Mouse (Mus musculus): ENCODE measurements at regions not wholly inside any gene's neighbourhood (a gene's known extent, or its start where the extent isn't known, plus 50 kb on each side); places are given as distances from the start of the nearest gene placed in this dataset.
"Not testable (repeated sequence)": the region's sequence is repeated elsewhere in the genome, so short reads cannot be mapped to it uniquely, and the experiment has no call there.

- intact Hi-C loops (cut with DNase I); DNase-seq (ENCODE audit: low spot score in 2 of 2): not testable (repeated sequence)
These were observed 535.8 kb downstream of the Mat2b start for GRCm38 (mm10) chr11:40159161-40159560.

GRCm38 (mm10) chr11:40149312-40149711 is 545.7 kb downstream of the Mat2b start:
- peak; percentile 51 to 82 for DNase-seq (ENCODE audit: low spot score in 2 of 2)
- intact Hi-C loops (cut with DNase I): loop anchor here (2.0 kb wide), 1 partner anchor 561 kb away; no protein-coding TSS in a partner anchor

- DNase-seq (ENCODE audit: low spot score in 2 of 2): no peak
- intact Hi-C loops (cut with DNase I): no loop called here
These were observed 557.2 kb downstream of the Mat2b start for GRCm38 (mm10) chr11:40137803-40138202.

GRCm38 (mm10) chr11:40102613-40103012 is 592.4 kb downstream of the Mat2b start:
- peak; percentile 4 to 7 for DNase-seq (ENCODE audit: low spot score in 2 of 2)
- intact Hi-C loops (cut with DNase I): no loop called here

GRCm38 (mm10) chr11:40074317-40074716 is 620.7 kb downstream of the Mat2b start:
- DNase-seq (ENCODE audit: low spot score in 2 of 2): no peak
- intact Hi-C loops (cut with DNase I): no loop called here

- no peak for DNase-seq (ENCODE audit: low spot score in 2 of 2)
- intact Hi-C loops (cut with DNase I): no loop called here
These were observed 644.5 kb downstream of the Mat2b start for GRCm38 (mm10) chr11:40050503-40050902.

- DNase-seq (ENCODE audit: low spot score in 2 of 2): peak in 1 of 2 experiments; percentile 10
- intact Hi-C loops (cut with DNase I): no loop called here
These were observed 667.5 kb downstream of the Mat2b start for GRCm38 (mm10) chr11:40027511-40027910.

GRCm38 (mm10) chr11:39999483-39999882 is 695.5 kb downstream of the Mat2b start:
- intact Hi-C loops (cut with DNase I): no loop called here

GRCm38 (mm10) chr11:39998612-39999011 is 696.4 kb downstream of the Mat2b start:
- intact Hi-C loops (cut with DNase I): no loop called here
- DNase-seq (ENCODE audit: low spot score in 2 of 2): no peak

More at GRCm38 (mm10) chr11:39999483-39999882, 695.5 kb downstream of the Mat2b start:
- no peak for DNase-seq (ENCODE audit: low spot score in 2 of 2)

GRCm38 (mm10) chr11:39972585-39972984 is 722.4 kb downstream of the Mat2b start:
- intact Hi-C loops (cut with DNase I): no loop called here
- peak in 1 of 2 experiments; percentile 4 for DNase-seq (ENCODE audit: low spot score in 2 of 2)

GRCm38 (mm10) chr11:39963705-39964104 is 731.3 kb downstream of the Mat2b start:
- intact Hi-C loops (cut with DNase I): no loop called here
- no peak for DNase-seq (ENCODE audit: low spot score in 2 of 2)

- no peak for DNase-seq (ENCODE audit: low spot score in 2 of 2)
- intact Hi-C loops (cut with DNase I): no loop called here
These were observed 740.6 kb downstream of the Mat2b start for GRCm38 (mm10) chr11:39954426-39954825.

GRCm38 (mm10) chr11:39944196-39944595 is 750.8 kb downstream of the Mat2b start:
- intact Hi-C loops (cut with DNase I): no loop called here

GRCm38 (mm10) chr11:39934216-39934615 is 760.8 kb downstream of the Mat2b start:
- DNase-seq (ENCODE audit: low spot score in 2 of 2): no peak
- intact Hi-C loops (cut with DNase I): no loop called here

More at GRCm38 (mm10) chr11:39944196-39944595, 750.8 kb downstream of the Mat2b start:
- no peak for DNase-seq (ENCODE audit: low spot score in 2 of 2)

- DNase-seq (ENCODE audit: low spot score in 2 of 2): no peak
- intact Hi-C loops (cut with DNase I): no loop called here
These were observed 771.0 kb downstream of the Mat2b start for GRCm38 (mm10) chr11:39923977-39924527.

- no peak for DNase-seq (ENCODE audit: low spot score in 2 of 2)
- intact Hi-C loops (cut with DNase I): no loop called here
These were observed 777.2 kb downstream of the Mat2b start for GRCm38 (mm10) chr11:39917716-39918347.

- no peak for DNase-seq (ENCODE audit: low spot score in 2 of 2)
- intact Hi-C loops (cut with DNase I): no loop called here
These were observed 795.3 kb downstream of the Mat2b start for GRCm38 (mm10) chr11:39899644-39900225.

GRCm38 (mm10) chr11:39883305-39883704 is 811.7 kb downstream of the Mat2b start:
- DNase-seq (ENCODE audit: low spot score in 2 of 2): no peak
- intact Hi-C loops (cut with DNase I): no loop called here

GRCm38 (mm10) chr11:39868451-39868979 is 826.5 kb downstream of the Mat2b start:
- DNase-seq (ENCODE audit: low spot score in 2 of 2): no peak
- intact Hi-C loops (cut with DNase I): no loop called here
